Mouse (Mus musculus) embryonic facial prominence, embryonic 11.5 days (tissue): Measurements from ENCODE around the gene Ankrd33. TPM values are rescaled to one million over a fixed set of nuclear protein-coding genes. Genes with fewer than 3 reads are reported as not detected.

Experiments used
- ATAC-seq: fragments of 200-750 bp; cut with Nextera tagmentation; replicated peaks from 2 replicates; pipeline ENCODE4 v1.8.0; 2017; ENCODE audit warnings: low read depth; ENCODE audit not compliant: insufficient number of reproducible peaks, low FRiP score, low TSS enrichment
- DNase-seq: peaks from one replicate; pipeline ENCODE4 v3.0.0-alpha.2; 2015; ENCODE audit warnings: low spot score
- H3K27ac ChIP-seq: fragments of 300-500 bp; sonication (generic); replicated peaks from 2 replicates; pipeline ENCODE4 v1.5.1; 2014; ENCODE audit warnings: mild to moderate bottlenecking, low read depth, low read length, control low read depth
- H3K27me3 ChIP-seq: fragments of 300-500 bp; sonication (generic); 2 replicates; pipeline ENCODE4 v1.6.1; 2014; ENCODE audit warnings: mild to moderate bottlenecking, low read length, moderate library complexity, mixed read lengths; ENCODE audit not compliant: control insufficient read depth, insufficient read depth
- H3K36me3 ChIP-seq: fragments of 300-500 bp; sonication (generic); replicated peaks from 2 replicates; pipeline ENCODE4 v1.6.1; 2014; ENCODE audit warnings: low read depth, mild to moderate bottlenecking, low read length, moderate library complexity, mixed read lengths; ENCODE audit not compliant: control insufficient read depth, insufficient read depth
- H3K4me1 ChIP-seq: fragments of 300-500 bp; sonication (generic); 2 replicates; pipeline ENCODE4 v1.6.1; 2014; ENCODE audit warnings: low read length, mixed read lengths; ENCODE audit not compliant: control insufficient read depth, insufficient read depth
- H3K4me2 ChIP-seq: fragments of 300-500 bp; sonication (generic); 2 replicates; pipeline ENCODE4 v1.6.1; 2014; ENCODE audit warnings: low read depth, mild to moderate bottlenecking, control low read depth, low read length, moderate library complexity
- H3K4me3 ChIP-seq: fragments of 300-500 bp; sonication (generic); 2 replicates; pipeline ENCODE4 v1.5.1; 2014; ENCODE audit warnings: low read depth, low read length, control low read depth
- H3K9ac ChIP-seq: fragments of 300-500 bp; sonication (generic); replicated peaks from 2 replicates; pipeline ENCODE4 v1.6.1; 2014; ENCODE audit warnings: mild to moderate bottlenecking, control low read depth, low read length
- H3K9me3 ChIP-seq: fragments of 300-500 bp; sonication (generic); replicated peaks from 2 replicates; pipeline ENCODE4 v1.6.1; 2016; ENCODE audit warnings: mild to moderate bottlenecking, low read length, inconsistent platforms, mixed read lengths; ENCODE audit not compliant: control insufficient read depth
- WGBS: fragments of 180-500 bp; shearing (Covaris S2); extraction: QIAGEN DNeasy Blood & Tissue Kit; methylation state at CpG from one replicate; pipeline ENCODE4 v1.1.7; 2014; 5-methylcytosine and 5-hydroxymethylcytosine counted together
- polyA plus RNA-seq: library from polyadenylated mRNA; unstranded; fragments of >200 nt; fragmentation: Nextera tagmentation; extraction: Ambion mirVana; gene quantifications from 2 replicates; pipeline ENCODE4 v1.2.1, GENCODE M21; 2014

Gene Ankrd33
- polyA plus RNA-seq, 1 experiment from 2014 or later = not detected

DNA sequence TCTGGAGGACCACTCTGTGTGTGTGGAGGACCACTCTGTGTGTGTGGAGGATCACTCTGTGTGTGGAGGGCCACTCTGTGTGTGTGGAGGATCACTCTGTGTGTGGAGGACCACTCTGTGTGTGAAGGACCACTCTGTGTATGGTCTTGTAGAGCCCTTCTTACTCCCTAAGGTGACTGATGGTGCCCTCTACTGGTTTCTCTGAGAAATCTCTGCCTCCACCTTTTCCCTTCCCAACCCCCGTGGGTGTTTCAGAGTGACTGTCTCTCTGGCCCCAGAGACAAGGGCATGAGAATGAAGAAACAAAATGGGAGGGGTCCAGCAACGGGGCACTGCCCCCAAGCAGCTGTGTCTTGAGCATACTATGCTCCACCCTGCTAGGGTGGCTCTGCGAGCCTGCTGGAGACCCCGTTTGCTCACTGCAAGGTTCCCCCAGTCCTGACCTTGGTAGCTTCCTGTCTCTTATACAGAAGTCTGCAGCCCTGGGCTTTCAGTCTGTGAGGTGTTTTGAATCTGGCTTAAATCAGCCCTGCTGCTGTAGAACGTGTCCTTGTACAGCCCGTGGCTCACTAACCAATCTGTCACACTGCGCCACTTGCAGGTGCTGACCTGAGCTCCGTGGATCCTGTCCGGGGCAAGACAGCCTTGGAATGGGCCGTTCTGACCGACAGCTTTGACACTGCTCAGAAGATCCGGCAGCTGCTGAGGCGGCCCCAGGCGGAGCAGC lies 3.0 kb downstream of the Ankrd33 start:
- Histone ChIP-seq H3K27ac (no peak overlapping the region), H3K4me3 (no peak overlapping the region), H3K4me2 (no peak overlapping the region), H3K36me3 (no peaks in the 10 kb centered on the region), H3K4me1 (no peaks in the 10 kb centered on the region), H3K9ac (no peak overlapping the region), H3K27me3 (no peaks in the 10 kb centered on the region), H3K9me3 (no peaks in the 10 kb centered on the region)
- ATAC-seq = no peak
- peak; percentile 76 for DNase-seq
- 53% methylated on average over 14 of the region's 14 CpGs for WGBS

DNA sequence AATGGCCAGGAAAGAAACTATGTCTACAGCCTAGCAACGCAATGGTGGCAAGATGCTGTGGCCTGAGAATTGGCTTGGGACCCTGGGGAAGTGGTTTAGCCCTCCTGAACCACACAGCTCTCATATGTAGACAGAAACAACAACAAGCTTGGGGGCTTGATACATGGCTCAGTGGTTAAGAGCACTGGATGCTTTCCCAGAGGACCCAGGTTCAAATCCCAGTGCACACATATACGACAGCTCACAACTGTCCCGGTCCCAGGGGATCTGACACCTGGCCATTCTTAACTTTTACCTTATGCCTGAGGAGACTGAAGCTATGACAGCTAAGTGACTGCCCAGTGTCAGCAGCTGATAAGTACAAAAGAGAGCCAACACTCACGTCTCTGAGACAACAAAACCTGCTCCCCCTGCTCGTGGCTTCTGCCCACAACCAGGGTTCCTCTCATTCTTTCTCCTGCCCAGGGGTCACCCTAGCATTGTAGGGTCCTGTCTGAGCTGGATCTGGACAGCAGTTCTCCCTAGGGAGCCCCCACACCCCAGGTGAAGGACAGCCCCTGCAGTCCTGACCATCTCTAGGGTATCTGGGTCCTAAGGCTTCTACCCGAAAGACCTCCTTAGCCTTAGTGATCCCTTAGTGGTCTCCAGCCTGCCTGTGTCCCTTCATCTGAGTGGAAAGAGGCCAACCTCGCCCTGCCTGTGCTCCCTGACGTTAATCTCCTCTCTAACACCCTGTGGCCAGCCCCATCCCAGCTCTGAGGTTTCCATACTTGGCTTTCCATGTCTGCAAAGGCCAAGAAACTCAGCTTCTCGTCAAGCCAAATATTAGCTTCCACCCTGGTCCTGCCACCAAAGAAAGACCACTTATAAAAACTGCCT lies 6.1 kb downstream of the Ankrd33 start:
- H3K9me3 ChIP-seq = no peaks in the 10 kb centered on the region
- no peak overlapping the region for H3K9ac ChIP-seq
- no peak for DNase-seq
- H3K4me2 ChIP-seq = no peak overlapping the region
- ATAC-seq = no peak
- no peaks in the 10 kb centered on the region for H3K27me3 ChIP-seq
- no peaks in the 10 kb centered on the region for H3K36me3 ChIP-seq
- no peak overlapping the region for H3K27ac ChIP-seq
- no peaks in the 10 kb centered on the region for H3K4me1 ChIP-seq
- 76% methylated on average over 9 of the region's 9 CpGs for WGBS
- no peak overlapping the region for H3K4me3 ChIP-seq

DNA sequence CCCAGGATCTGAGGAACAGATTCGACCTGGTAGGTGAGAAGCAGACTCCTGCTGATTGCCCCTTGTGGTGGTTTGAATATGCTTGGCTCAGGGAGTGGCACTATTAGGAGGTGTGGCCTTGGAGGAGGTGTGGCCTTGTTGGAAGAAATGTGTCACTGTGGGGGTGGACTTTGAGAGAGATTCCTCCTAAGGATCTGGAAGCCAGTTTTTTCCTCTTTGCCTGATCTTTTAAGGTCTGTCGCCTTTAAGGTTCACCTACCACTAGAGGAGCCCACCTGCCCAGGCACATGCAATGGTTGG lies 6.7 kb downstream of the Ankrd33 start:
- no peak for ATAC-seq
- Histone ChIP-seq H3K4me1 (no peaks in the 10 kb centered on the region), H3K9ac (no peak overlapping the region), H3K36me3 (no peaks in the 10 kb centered on the region), H3K4me2 (no peak overlapping the region), H3K9me3 (no peaks in the 10 kb centered on the region), H3K27me3 (no peaks in the 10 kb centered on the region), H3K27ac (no peak overlapping the region), H3K4me3 (no peak overlapping the region)
- 34% methylated on average over 2 of the region's 2 CpGs for WGBS
- DNase-seq = no peak

DNA sequence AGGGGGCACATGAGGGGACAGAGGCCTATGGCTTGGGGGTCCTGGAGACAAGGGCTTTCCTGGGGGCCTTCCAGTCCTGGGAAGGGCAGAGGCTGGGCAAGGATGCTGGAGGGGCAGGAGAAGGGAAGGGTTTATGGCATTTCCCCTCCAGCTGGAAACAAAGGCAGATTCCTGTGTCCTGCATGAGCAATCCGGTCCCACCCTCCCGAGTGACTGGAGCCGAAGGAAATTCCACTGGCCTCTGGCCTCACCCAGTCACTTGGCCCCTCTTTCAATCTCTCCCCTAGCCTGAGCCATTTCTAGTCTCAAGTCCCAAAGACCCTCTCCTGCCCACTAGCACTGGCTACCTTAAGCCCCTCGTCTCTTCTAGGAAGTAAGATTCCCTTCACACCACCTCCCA lies 7.6 kb downstream of the Ankrd33 start:
- Histone ChIP-seq H3K36me3 (no peaks in the 10 kb centered on the region), H3K27me3 (peaks cover 5% of the 10 kb centered on the region; the same call in 1 of the 2 replicates), H3K9ac (no peak overlapping the region), H3K4me2 (no peak overlapping the region), H3K4me1 (peaks cover 3% of the 10 kb centered on the region; the same call in 1 of the 2 replicates), H3K9me3 (no peaks in the 10 kb centered on the region), H3K4me3 (no peak overlapping the region), H3K27ac (no peak overlapping the region)
- ATAC-seq (no peak), DNase-seq (no peak)
- 52% methylated on average over 4 of the region's 4 CpGs for WGBS

DNA sequence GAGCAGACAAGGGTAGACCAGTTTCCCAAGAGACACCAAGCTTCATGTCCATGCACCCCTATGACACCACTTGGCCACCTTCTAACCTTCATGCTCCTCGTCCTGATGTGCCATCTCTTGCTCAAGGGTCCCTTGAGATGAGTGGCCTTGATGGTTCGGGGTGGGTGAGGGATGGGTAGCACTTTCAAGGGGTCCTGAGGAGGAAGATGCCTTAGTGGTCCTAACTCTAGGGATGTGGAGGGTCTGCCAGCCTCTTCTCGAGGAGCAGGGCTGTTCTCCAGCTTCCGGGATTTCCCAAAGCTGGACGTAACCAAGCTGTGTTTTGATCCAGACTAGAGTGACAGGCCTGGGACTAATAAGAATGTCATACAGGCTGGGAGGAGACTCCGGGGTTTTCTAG lies 10.0 kb downstream of the Ankrd33 start:
- no peaks in the 10 kb centered on the region for H3K36me3 ChIP-seq
- ATAC-seq = no peak
- DNase-seq = no peak
- H3K9ac ChIP-seq = no peak overlapping the region
- no peaks in the 10 kb centered on the region for H3K9me3 ChIP-seq
- no peak overlapping the region for H3K4me3 ChIP-seq
- 78% methylated on average over 6 of the region's 6 CpGs for WGBS
- H3K27ac ChIP-seq = no peak overlapping the region
- H3K27me3 ChIP-seq = peaks cover 12% of the 10 kb centered on the region; the same call in 1 of the 2 replicates
- peaks cover 6% of the 10 kb centered on the region for H3K4me1 ChIP-seq
- H3K4me2 ChIP-seq = no peak overlapping the region

DNA sequence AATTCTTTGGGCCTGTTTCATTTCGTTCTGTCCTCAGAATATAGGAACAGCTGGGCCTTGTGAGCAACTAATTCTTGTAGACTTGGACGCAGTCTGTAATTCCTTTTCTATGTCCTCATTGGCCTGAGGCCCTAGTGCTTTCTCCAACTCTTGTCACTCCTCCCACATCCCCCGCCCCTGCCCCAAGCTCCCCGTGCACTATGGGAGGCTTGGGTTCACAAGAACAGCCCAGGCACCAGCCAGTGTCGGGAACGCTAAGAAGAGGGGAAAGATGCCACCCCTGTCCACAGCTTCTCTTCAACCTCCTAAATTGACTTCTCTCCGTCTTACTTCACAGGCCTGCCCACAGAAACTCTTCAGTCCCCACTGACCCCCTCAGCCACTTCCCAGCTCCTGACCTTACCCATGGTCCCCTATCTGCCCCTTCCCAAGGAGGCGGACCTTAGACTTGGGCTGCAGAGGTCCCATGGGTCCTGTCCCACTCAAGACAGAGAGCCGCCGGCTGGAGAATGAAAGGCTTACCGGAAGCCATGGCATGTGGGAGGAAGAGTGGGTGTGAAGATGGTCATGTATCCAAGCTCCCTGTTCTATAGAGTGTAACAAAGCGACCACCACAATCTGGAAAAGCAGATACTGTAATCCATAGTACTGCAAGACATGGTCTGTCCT lies 11.5 kb downstream of the Ankrd33 start:
- DNase-seq = no peak
- H3K9me3 ChIP-seq = no peaks in the 10 kb centered on the region
- H3K27me3 ChIP-seq = peaks cover 12% of the 10 kb centered on the region; the same call in 1 of the 2 replicates
- no peak overlapping the region for H3K4me3 ChIP-seq
- no peak overlapping the region for H3K27ac ChIP-seq
- no peak overlapping the region for H3K9ac ChIP-seq
- H3K4me1 ChIP-seq = peaks cover 6% of the 10 kb centered on the region
- ATAC-seq = no peak
- no peaks in the 10 kb centered on the region for H3K36me3 ChIP-seq
- H3K4me2 ChIP-seq = no peak overlapping the region
- 71% methylated on average over 10 of the region's 12 CpGs for WGBS

DNA sequence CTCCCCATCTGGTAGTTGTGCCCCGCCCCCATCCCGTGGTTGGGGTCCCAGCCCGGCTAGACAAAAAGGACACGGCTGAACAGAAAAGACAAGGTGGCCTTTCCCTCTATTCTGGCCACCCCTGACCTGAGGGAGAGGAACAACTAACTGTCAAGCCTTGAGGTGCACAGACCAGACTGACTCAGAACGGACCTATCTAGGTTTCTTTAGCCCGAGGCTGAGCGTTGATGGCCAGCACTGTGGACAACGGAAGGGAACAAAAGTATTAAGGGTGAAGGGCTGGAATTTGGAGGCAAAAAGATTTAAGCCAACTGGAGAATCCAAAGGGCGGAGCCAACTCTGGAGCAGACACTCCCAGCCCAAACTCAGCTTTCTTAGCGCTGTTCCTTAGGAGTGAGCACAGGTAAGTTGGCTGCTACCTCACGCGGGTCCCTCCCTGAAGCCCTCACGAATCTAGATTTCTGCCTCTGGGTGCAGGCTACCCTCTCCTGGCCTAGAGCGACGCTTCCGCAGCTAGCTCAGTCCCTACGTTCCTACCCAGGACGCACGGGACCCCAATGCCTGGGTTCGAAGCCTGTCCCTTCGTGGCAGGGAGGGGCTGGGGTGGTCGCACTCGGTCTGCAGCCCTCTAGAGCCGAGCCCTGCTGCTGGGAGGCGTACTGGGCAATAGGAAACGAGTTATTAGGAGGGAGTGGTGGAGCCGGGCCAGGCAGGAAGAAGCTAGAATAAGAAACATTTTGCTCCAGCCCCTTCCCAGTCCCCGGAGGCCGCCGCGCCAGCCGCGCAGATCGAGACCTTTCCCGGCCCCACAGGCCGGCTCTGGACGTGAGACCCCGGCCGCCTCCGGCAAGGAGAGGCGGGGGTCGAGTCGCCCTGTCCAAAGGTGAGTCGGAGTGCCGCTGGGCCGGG lies 12.9 kb downstream of the Ankrd33 start, which contains the start of gene Acvrl1:
Gene Acvrl1, plus strand, starts transcription at position 342 of the 909 bp plus-strand sequence.
- no peak within 1 kb of the TSS for H3K27ac ChIP-seq
- peaks cover 12% of the 10 kb centered on the region; the same call in 1 of the 2 replicates for H3K27me3 ChIP-seq
- peak within 1 kb of the TSS; percentile 38 for H3K4me3 ChIP-seq
- H3K9ac ChIP-seq = peak within 1 kb of the TSS; percentile 63
- no peaks in the 10 kb centered on the region for H3K9me3 ChIP-seq
- WGBS = 3% methylated on average over 46 of the region's 46 CpGs
- ATAC-seq (no peak), DNase-seq (no peak)
- H3K36me3 ChIP-seq = no peaks in the 10 kb centered on the region
- peaks cover 6% of the 10 kb centered on the region for H3K4me1 ChIP-seq
- peak within 1 kb of the TSS; percentile 72 for H3K4me2 ChIP-seq
